ENCODE assay signal across 11 mouse cellular contexts in genomic region chr4:149220042-149220473, GRCm38 (mm10). TPM values are rescaled to one million over a fixed set of nuclear protein-coding genes. Genes with fewer than 3 reads are reported as not detected.
DNase-seq lines count a peak whose midpoint lies in the region; ATAC-seq lines count a peak whose summit lies in the region.
"Had no signal": no experiment of that assay in that cellular context is flagged by ENCODE, and none has a peak within 500 bp of the region (broad histone marks: within the 10 kb centered on the region; RNA-seq: fewer than 3 reads in every experiment).

No protein-coding gene starts in this region.

- 3% methylated on average over 5 of the region's 5 CpGs for WGBS in forebrain, embryonic 15.5 days
- WGBS in heart, embryonic 12.5 days: 64% methylated on average over 5 of the region's 5 CpGs

- H3K27me3 ChIP-seq in forebrain, embryonic 15.5 days: no peaks in the 10 kb centered on the region
- no peaks in the 10 kb centered on the region for H3K27me3 ChIP-seq in heart, embryonic 12.5 days (replicated peaks)
- H3K27me3 ChIP-seq: lung, embryonic 15.5 days had no signal

- H3K27ac ChIP-seq in forebrain, embryonic 15.5 days (replicated peaks): peak overlapping the region; percentile 66
- no peak overlapping the region for H3K27ac ChIP-seq in heart, embryonic 12.5 days (ENCODE audit: poor library complexity, severe bottlenecking)
- H3K27ac ChIP-seq: lung, embryonic 15.5 days had no signal

- H3K9ac ChIP-seq in forebrain, embryonic 15.5 days (replicated peaks): no peak overlapping the region
- no peak overlapping the region for H3K9ac ChIP-seq in heart, embryonic 12.5 days
- H3K9ac ChIP-seq: lung, embryonic 15.5 days had no signal

- intact Hi-C loops in left cerebral cortex, postnatal 36 days (cut with DNase I): no loop called here
- intact Hi-C loops in heart, postnatal 25 days (cut with DNase I): no loop called here

- ATAC-seq in forebrain, embryonic 15.5 days (replicated peaks): peak; percentile 70
- no peak for ATAC-seq in heart, embryonic 12.5 days (ENCODE audit: insufficient number of reproducible peaks, low FRiP score)

- no peaks in the 10 kb centered on the region for H3K9me3 ChIP-seq in forebrain, embryonic 15.5 days
- no peaks in the 10 kb centered on the region for H3K9me3 ChIP-seq in heart, embryonic 12.5 days (replicated peaks)
- H3K9me3 ChIP-seq: lung, embryonic 15.5 days had no signal

- no peak overlapping the region for H3K4me3 ChIP-seq in forebrain, embryonic 15.5 days
- no peak overlapping the region for H3K4me3 ChIP-seq in heart, embryonic 12.5 days
- H3K4me3 ChIP-seq: lung, embryonic 15.5 days had no signal

- H3K36me3 ChIP-seq in forebrain, embryonic 15.5 days: peaks cover 70% of the 10 kb centered on the region
- H3K36me3 ChIP-seq in heart, embryonic 12.5 days: peaks cover 76% of the 10 kb centered on the region

- H3K4me2 ChIP-seq in forebrain, embryonic 15.5 days (replicated peaks): no peak overlapping the region
- H3K4me2 ChIP-seq in heart, embryonic 12.5 days: no peak overlapping the region
- H3K4me2 ChIP-seq: lung, embryonic 15.5 days had no signal

- peak; percentile 38 for DNase-seq in MN1 (ENCODE audit: low spot score)
- peak; percentile 75 for DNase-seq in cerebellum, adult 11-12 months
- DNase-seq in left cerebral cortex, postnatal 36 days (ENCODE audit: low spot score in 2 of 2): peak; percentile 41 to 42
- DNase-seq in gastrocnemius, postnatal 10 days: no peak
- no peak for DNase-seq in heart, postnatal 25 days (ENCODE audit: low spot score)
- no peak for DNase-seq in lung, postnatal 4 days
- DNase-seq: gastrocnemius, postnatal 36 days; thymus, adult 2 months had no signal

- peaks cover 19% of the 10 kb centered on the region for H3K4me1 ChIP-seq in forebrain, embryonic 15.5 days
- H3K4me1 ChIP-seq in heart, embryonic 12.5 days (replicated peaks): 0 out of 2 replicates have a peak, but pooled peaks cover 6% of the 10 kb centered on the region

RNA-seq across cellular contexts. Expression of gene Pgd, which starts 53.5 kb away (rescaled TPM):
- polyA plus RNA-seq in forebrain, embryonic 15.5 days (2015; fragmentation: Nextera tagmentation; extraction: Ambion mirVana): 92.1 and 94.4 TPM in 2 replicates
- 10 to 100 TPM; 35.2 to 36.5 TPM for total RNA-seq in left cerebral cortex, postnatal 36 days (2021)
- total RNA-seq in gastrocnemius, postnatal 10 days (2021): 10 to 100 TPM; 27.1 to 31.3 TPM
- 10 to 100 TPM; 39.9 TPM for total RNA-seq in heart, postnatal 25 days (2021)
- 90.0 and 91.1 TPM in 2 replicates for polyA plus RNA-seq in heart, embryonic 12.5 days (2016; fragmentation: Nextera tagmentation; extraction: Ambion mirVana)

Comparison
In these comparisons a context has a peak if more than half of its experiments do, and no peak if none do; other contexts are left out.
1. DNase-seq: peak in MN1 (single experiment), cerebellum, adult 11-12 months (single experiment) and left cerebral cortex, postnatal 36 days (2 of 2); none in gastrocnemius, postnatal 10 days (single experiment), heart, postnatal 25 days (single experiment) and lung, postnatal 4 days (0 of 2).